Mouse (Mus musculus): Measurements from ENCODE around the gene Stac3.

- TF ChIP-seq CTCF (IDR thresholded peaks at IDR 0.05; ENCODE audit: extremely low read depth, insufficient read length, insufficient replicate concordance, low read depth, low read length) (no peak), POLR2A (IDR thresholded peaks at IDR 0.05; ENCODE audit: low read depth, low read length) (no peak)
Observed at GRCm38 (mm10) chr10:127517941-127518340, 16.5 kb downstream of the Stac3 start.

Data from small intestine, adult 2 months (tissue).